Mouse (Mus musculus): ENCODE data around the gene Map3k10. TPM values are rescaled to one million over a fixed set of nuclear protein-coding genes. Genes with fewer than 3 reads are reported as not detected.

Gene Map3k10
- polyA plus RNA-seq (2012; rRNA removed) = 3.2 TPM in 2 replicates

DNA sequence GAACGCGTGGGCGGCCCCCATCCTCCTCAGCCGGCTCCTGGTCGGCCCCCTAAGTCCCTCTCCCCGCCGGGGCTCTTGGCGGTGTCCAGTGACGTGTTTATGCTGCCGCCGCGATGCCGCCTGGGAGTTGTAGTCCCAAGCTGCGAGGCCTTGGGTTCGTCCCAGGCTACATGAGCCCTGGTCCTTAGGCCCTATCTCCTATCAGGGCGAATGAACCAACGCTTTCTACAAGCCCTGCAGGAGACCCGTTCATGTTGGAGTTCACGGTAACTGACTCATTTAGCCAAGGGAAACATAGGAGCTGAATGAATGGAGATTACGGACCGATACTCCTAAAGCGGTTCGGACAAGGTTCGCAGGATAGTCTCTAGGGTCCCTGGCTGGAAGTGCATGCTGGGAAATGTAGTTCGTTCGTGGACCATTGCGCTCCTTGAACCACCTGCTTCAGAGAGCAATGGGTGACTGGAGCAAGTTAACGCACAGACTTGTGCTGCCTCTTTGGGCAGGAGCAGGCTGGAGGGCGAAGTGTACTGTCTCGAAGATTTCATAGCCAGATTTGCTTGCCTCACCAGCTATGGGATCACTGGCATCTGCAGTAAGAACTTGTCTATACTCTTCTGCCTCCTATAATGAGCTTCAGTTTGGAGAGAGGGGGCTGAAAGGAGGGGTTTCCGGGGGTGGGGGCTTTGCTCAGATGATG is at the start of gene Map3k10:
TSS of gene Map3k10 (minus strand) at position 77 of the 700 bp plus-strand sequence.

DNA sequence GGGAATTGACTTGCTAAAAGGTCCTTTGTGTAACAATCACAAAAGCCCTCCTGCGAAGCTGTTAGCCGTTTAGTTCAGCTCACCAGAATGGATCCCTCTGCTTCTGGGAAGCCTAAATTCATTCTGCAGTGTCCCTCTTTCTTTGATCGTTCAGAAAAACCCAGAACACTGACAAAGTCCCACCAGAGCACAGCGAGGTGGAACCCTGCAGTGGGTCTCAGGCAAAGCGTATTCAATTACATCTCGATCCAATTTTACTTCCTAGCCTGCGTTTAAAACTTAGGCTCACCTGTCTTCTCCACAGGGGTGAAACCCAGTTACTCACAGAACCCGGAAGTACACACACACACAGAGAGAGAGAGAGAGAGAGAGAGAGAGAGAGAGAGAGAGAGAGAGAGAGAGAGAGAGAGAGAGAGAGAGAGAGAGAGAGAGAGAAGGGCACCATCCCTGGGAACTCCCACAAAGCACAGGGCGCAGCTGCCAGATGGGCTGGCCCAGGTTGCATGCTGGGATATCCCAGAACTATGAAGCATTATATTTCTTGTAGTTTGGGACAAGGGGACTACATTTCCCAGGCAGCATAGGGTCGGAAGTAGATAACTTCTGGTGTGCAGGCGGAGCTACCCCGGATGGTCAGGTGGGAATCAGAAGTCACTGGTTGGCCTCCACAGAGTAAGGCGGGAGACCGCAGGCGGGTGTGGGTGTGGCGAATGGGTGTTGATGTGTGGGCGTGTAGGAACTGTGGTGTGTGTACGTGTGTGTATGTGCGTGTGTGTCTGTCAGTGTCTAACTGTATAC is 14.6 kb upstream of the Map3k10 start, which contains the start of gene Zfp607b:
TSS of gene Zfp607b (plus strand) at position 526 of the 798 bp plus-strand sequence.

DNA sequence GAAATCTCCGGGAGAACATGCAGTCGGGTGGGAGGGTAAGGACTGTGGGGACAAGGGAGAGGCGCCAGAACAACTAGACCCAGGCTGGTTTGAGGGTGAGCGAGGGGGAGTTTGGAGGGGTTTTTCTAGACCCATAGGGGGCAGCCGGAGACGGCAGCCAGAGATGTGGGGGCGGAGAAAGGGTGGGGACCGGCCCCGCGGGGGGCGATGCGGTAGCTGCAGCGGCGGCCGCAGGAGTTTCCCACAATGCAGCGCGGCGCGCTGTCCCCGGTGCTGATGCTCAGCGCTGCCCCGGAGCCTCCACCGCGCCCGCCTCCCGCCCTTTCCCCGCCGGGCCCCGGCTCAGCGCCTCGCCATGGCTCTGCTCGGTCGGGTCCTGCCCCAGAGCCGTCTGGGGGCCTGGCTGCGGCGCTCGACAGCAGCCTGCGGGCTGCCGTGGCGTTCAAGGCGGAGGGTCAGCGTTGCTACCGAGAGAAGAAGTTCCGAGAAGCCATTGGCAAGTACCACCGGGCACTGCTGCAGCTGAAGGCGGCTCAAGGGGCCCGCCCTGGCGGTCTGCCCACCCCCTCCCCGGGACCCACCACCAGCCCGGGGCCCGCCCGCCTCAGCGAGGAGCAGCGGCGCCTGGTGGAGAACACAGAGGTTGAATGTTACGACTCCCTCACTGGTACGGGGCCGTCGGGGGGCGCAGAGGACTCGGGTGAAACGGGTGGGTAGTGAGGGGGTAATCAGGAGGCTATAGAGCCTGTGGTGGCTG is 20.5 kb downstream of the Map3k10 start, which contains the start of gene Ttc9b:
TSS of gene Ttc9b (plus strand) at position 235 of the 757 bp plus-strand sequence.

Other genes starting within 250 kb of the Map3k10 start
- gene Sptbn4, start 226.9 kb downstream of the Map3k10 start, polyA plus RNA-seq (2012; rRNA removed) = 0.06 and 0.07 TPM in 2 replicates
- 646 and 662 TPM in 2 replicates for gene Blvrb, start 226.6 kb downstream of the Map3k10 start, polyA plus RNA-seq (2012; rRNA removed)
- 21.9 and 25.8 TPM in 2 replicates for gene Sertad3, start 200.8 kb downstream of the Map3k10 start, polyA plus RNA-seq (2012; rRNA removed)
- gene Sertad1, start 187.7 kb downstream of the Map3k10 start, polyA plus RNA-seq (2012; rRNA removed) = 8.9 and 10.4 TPM in 2 replicates
- gene Prx, start 175.3 kb downstream of the Map3k10 start, polyA plus RNA-seq (2012; rRNA removed) = 0.66 and 0.74 TPM in 2 replicates
- gene Hipk4, start 151.3 kb downstream of the Map3k10 start, polyA plus RNA-seq (2012; rRNA removed) = 0.43 and 0.51 TPM in 2 replicates
- gene Pld3, start 121.4 kb downstream of the Map3k10 start, polyA plus RNA-seq (2012; rRNA removed) = 40.9 and 46.4 TPM in 2 replicates
- gene 2310022A10Rik, start 121.4 kb downstream of the Map3k10 start, polyA plus RNA-seq (2012; rRNA removed) = 11.7 and 13.6 TPM in 2 replicates
- 20.9 and 24.0 TPM in 2 replicates for gene Akt2, start 83.0 kb downstream of the Map3k10 start, polyA plus RNA-seq (2012; rRNA removed)
- gene Ttc9b, start 20.7 kb downstream of the Map3k10 start, polyA plus RNA-seq (2012; rRNA removed) = 0.01 TPM in 1 of 2 replicates, not detected in the other
- 0.18 and 0.48 TPM in 2 replicates for gene Zfp607b, start 14.7 kb upstream of the Map3k10 start, polyA plus RNA-seq (2012; rRNA removed)
- 1.5 and 1.8 TPM in 2 replicates for gene Zfp60, start 56.8 kb upstream of the Map3k10 start, polyA plus RNA-seq (2012; rRNA removed)
- 0.97 and 1.2 TPM in 2 replicates for gene Zfp626, start 132.6 kb upstream of the Map3k10 start, polyA plus RNA-seq (2012; rRNA removed)
- 0.80 and 0.95 TPM in 2 replicates for gene Zfp59, start 164.0 kb upstream of the Map3k10 start, polyA plus RNA-seq (2012; rRNA removed)
- gene Zfp607a, start 182.9 kb upstream of the Map3k10 start, polyA plus RNA-seq (2012; rRNA removed) = 0.67 and 0.69 TPM in 2 replicates

Measured in liver, embryonic 14 days (tissue).